Mouse (Mus musculus): ENCODE measurements around the gene Rasal1. TPM values are rescaled to one million over a fixed set of nuclear protein-coding genes. Genes with fewer than 3 reads are reported as not detected.
A peak's percentile ranks its signal among the peaks of the same experiment; 100 is the strongest.

Gene Rasal1
- polyA plus RNA-seq, 1 experiment from 2014 or later, result 2.7 TPM

- no peak for ATAC-seq (replicated peaks)
- no peak overlapping the region for H3K9ac ChIP-seq (replicated peaks)
- 72% methylated on average over 4 of the region's 4 CpGs for WGBS
Observed at GRCm38 (mm10) chr5:120702421-120702820, 53.8 kb downstream of the Rasal1 start.

GRCm38 (mm10) chr5:120702969-120703368, 54.4 kb downstream of the Rasal1 start:
- Histone ChIP-seq H3K4me2 (replicated peaks) (no peak overlapping the region), H3K4me3 (no peak overlapping the region), H3K27ac (replicated peaks) (0 out of 2 replicates have a peak overlapping the region, but pooled peaks have one; percentile 4), H3K36me3 (no peaks in the 10 kb centered on the region), H3K27me3 (no peaks in the 10 kb centered on the region), H3K4me1 (peaks cover 70% of the 10 kb centered on the region), H3K9me3 (no peaks in the 10 kb centered on the region), H3K9ac (replicated peaks) (no peak overlapping the region)
- ATAC-seq (replicated peaks), result no peak
- 51% methylated on average over 2 of the region's 2 CpGs for WGBS

More at GRCm38 (mm10) chr5:120702421-120702820, 53.8 kb downstream of the Rasal1 start:
- Histone ChIP-seq H3K4me3 (no peak overlapping the region), H3K4me1 (peaks cover 64% of the 10 kb centered on the region), H3K27ac (replicated peaks) (no peak overlapping the region), H3K9me3 (no peaks in the 10 kb centered on the region), H3K27me3 (no peaks in the 10 kb centered on the region), H3K4me2 (replicated peaks) (no peak overlapping the region), H3K36me3 (no peaks in the 10 kb centered on the region)

- no peaks in the 10 kb centered on the region for H3K36me3 ChIP-seq
- H3K4me2 ChIP-seq (replicated peaks), result no peak overlapping the region
- peaks cover 72% of the 10 kb centered on the region for H3K4me1 ChIP-seq
- H3K4me3 ChIP-seq, result no peak overlapping the region
- 86% methylated on average over 3 of the region's 3 CpGs for WGBS
- H3K27ac ChIP-seq (replicated peaks), result no peak overlapping the region
- no peak for ATAC-seq (replicated peaks)
- no peaks in the 10 kb centered on the region for H3K9me3 ChIP-seq
- no peak overlapping the region for H3K9ac ChIP-seq (replicated peaks)
- H3K27me3 ChIP-seq, result no peaks in the 10 kb centered on the region
Observed at GRCm38 (mm10) chr5:120703660-120704059, 55.0 kb downstream of the Rasal1 start.

DNA sequence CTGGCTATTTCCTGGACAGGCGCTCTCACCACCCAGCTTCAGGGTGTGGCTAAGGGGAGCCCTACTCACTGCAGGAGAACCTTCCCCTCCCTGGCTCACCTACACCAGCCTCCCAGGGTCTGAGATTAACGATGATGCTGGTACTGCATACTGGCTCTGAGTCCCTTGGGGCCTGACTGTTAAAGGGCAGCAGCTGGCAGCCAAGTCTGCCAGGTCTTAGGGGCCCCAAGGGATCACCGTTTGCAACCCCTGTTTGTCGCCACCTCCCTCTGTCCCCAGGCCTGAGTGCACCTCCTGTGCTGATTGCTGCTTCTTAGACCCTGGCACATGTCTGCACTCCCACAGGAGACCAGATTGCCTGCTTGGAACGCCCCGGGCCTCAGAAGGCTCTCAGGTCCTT, 55.8 kb downstream of the Rasal1 start:
- Histone ChIP-seq H3K27me3 (no peaks in the 10 kb centered on the region), H3K4me3 (no peak overlapping the region), H3K36me3 (no peaks in the 10 kb centered on the region), H3K4me1 (peaks cover 72% of the 10 kb centered on the region), H3K9ac (replicated peaks) (no peak overlapping the region), H3K9me3 (no peaks in the 10 kb centered on the region), H3K4me2 (replicated peaks) (no peak overlapping the region), H3K27ac (replicated peaks) (no peak overlapping the region)
- WGBS, result 55% methylated on average over 6 of the region's 6 CpGs
- ATAC-seq (replicated peaks), result no peak

GRCm38 (mm10) chr5:120706541-120706940, 57.9 kb downstream of the Rasal1 start:
- Histone ChIP-seq H3K36me3 (no peaks in the 10 kb centered on the region), H3K9ac (replicated peaks) (peak overlapping the region; percentile 3; the same call in 1 of the 2 replicates), H3K4me2 (replicated peaks) (peak overlapping the region; percentile 41), H3K4me3 (peak overlapping the region; percentile 16), H3K27ac (replicated peaks) (0 out of 2 replicates have a peak overlapping the region, but pooled peaks have one; percentile 14), H3K4me1 (peaks cover 77% of the 10 kb centered on the region), H3K27me3 (no peaks in the 10 kb centered on the region), H3K9me3 (no peaks in the 10 kb centered on the region)
- 3% methylated on average over 16 of the region's 16 CpGs for WGBS
- ATAC-seq (replicated peaks), result no peak

DNA sequence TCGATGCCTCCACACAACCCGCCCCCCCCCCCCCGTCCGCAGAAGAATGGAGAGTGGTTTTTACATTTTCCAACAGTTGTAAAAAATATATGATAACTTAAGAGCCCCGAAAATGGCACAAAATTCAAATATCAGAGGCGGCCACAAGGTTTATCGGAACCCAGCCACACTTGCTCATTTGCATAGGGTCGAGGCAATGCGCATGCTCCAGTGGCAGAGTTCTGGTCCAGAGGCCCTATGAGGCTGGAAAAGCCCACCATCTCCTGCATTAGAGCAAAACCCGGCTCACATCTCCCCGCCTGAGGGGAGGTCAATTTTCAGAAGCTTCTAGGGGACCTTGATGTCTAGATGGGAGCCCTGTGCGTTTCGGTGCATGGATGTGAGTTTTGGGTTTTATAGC, 58.4 kb downstream of the Rasal1 start:
- Histone ChIP-seq H3K9me3 (no peaks in the 10 kb centered on the region), H3K9ac (replicated peaks) (peak overlapping the region; percentile 3; the same call in 1 of the 2 replicates), H3K36me3 (no peaks in the 10 kb centered on the region), H3K27ac (replicated peaks) (0 out of 2 replicates have a peak overlapping the region, but pooled peaks have one; percentile 14), H3K4me2 (replicated peaks) (peak overlapping the region; percentile 41), H3K4me1 (peaks cover 80% of the 10 kb centered on the region), H3K27me3 (no peaks in the 10 kb centered on the region), H3K4me3 (peak overlapping the region; percentile 16)
- WGBS, result 34% methylated on average over 13 of the region's 13 CpGs
- ATAC-seq (replicated peaks), result no peak

DNA sequence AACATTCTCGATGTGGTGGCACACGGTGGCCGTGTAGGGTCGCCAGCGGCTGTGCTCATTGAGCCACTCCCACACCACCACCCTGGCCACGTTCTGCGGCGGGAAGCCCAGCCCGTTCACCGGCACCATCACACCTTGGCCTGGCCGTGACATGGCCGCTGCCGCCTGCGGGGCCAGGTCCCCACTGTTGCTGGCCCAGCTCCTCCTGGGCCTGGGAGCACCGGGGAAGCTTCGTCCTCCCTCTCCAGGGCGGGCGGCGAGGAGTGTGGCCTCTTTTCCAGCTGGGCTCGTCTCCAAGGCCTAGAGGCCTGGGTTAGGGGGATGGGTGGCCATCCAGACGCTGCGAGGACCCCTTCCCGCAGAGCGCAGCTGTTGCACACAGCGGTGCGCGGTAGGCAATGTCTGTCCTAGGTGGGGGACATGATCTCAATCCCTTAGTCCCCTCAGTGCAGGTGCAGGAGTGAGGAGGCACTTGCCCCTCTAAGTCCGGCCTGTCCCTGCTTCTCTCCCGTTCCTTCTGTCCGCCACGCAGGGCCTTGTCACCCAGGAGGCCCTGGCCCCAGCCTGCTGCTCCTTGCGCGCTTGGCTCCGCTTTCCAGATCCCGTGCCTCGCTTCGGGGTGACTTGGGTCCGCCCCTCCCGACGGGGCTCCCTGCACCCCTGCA, 61.7 kb downstream of the Rasal1 start:
- Histone ChIP-seq H3K27me3 (0 out of 2 replicates have a peak, but pooled peaks cover 3% of the 10 kb centered on the region), H3K9me3 (no peaks in the 10 kb centered on the region), H3K27ac (replicated peaks) (peak overlapping the region; percentile 85), H3K4me1 (peaks cover 69% of the 10 kb centered on the region), H3K4me2 (replicated peaks) (peak overlapping the region; percentile 90), H3K36me3 (no peaks in the 10 kb centered on the region), H3K9ac (replicated peaks) (peak overlapping the region; percentile 80), H3K4me3 (peak overlapping the region; percentile 81)
- 2% methylated on average over 40 of the region's 40 CpGs for WGBS
- peak; percentile 21 for ATAC-seq (replicated peaks)

DNA sequence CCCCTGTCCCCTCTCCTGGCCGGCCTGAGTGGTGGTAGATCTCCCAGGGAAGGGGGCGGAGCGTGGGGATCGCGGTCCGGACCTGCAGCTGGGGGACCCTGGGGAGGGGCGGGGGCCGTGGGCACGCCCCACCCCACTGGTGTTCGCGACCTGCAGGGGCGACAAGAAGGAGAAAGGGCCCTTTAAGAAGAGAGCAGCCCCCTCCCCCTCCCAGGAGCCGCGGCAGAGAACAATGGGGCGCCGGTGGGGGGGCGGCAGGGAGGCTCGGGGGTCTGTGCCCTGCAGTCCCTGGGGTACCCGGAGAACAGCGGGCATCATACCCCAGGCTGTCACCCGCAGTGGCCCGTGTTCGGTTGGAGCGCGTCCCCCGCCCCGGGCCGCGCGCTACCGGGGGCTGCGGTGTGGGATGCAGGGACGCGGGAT, 62.2 kb downstream of the Rasal1 start:
- peak overlapping the region; percentile 81 for H3K4me3 ChIP-seq
- H3K27ac ChIP-seq (replicated peaks), result peak overlapping the region; percentile 85
- 0 out of 2 replicates have a peak, but pooled peaks cover 3% of the 10 kb centered on the region for H3K27me3 ChIP-seq

GRCm38 (mm10) chr5:120711416-120711815, 62.8 kb downstream of the Rasal1 start:
- H3K27me3 ChIP-seq, result 0 out of 2 replicates have a peak, but pooled peaks cover 3% of the 10 kb centered on the region
- H3K9me3 ChIP-seq, result no peaks in the 10 kb centered on the region
- peak overlapping the region; percentile 90 for H3K4me2 ChIP-seq (replicated peaks)
- WGBS, result under 1% methylated on average over 41 of the region's 43 CpGs
- H3K36me3 ChIP-seq, result no peaks in the 10 kb centered on the region
- peak overlapping the region; percentile 81 for H3K4me3 ChIP-seq
- ATAC-seq (replicated peaks), result peak; percentile 68
- H3K9ac ChIP-seq (replicated peaks), result peak overlapping the region; percentile 80
- H3K27ac ChIP-seq (replicated peaks), result peak overlapping the region; percentile 85
- H3K4me1 ChIP-seq, result peaks cover 59% of the 10 kb centered on the region

More for the DNA sequence above, 62.2 kb downstream of the Rasal1 start:
- under 1% methylated on average over 31 of the region's 34 CpGs for WGBS
- Histone ChIP-seq H3K4me1 (peaks cover 64% of the 10 kb centered on the region), H3K36me3 (no peaks in the 10 kb centered on the region), H3K9ac (replicated peaks) (peak overlapping the region; percentile 80), H3K4me2 (replicated peaks) (peak overlapping the region; percentile 90), H3K9me3 (no peaks in the 10 kb centered on the region)
- peak; percentile 44 for ATAC-seq (replicated peaks)

DNA sequence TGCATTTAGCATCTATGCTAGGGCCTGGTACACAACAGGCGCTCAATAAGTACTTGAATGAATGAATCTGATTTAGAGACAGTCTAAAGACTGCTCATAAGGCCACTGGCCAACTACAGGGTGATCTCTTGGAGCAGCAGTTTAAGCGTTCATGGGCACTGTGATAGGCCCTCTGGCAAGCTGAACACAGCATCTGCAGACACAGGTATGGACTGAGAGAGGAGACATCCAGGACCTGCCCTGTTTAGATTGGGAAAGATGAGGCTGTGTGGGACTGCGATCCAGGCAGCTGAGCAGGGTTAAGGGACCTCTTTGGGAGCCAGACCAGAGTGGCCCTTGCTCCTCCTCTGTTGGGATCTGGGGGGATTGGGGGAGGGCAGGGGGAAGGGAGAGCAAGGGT, 63.2 kb downstream of the Rasal1 start, which contains the start of gene Dtx1:
TSS of gene Dtx1 (minus strand) at position 101 of the 400 bp plus-strand sequence.
- Histone ChIP-seq H3K9me3 (no peaks in the 10 kb centered on the region), H3K9ac (replicated peaks) (peak within 1 kb of the TSS; percentile 80), H3K27me3 (0 out of 2 replicates have a peak, but pooled peaks cover 3% of the 10 kb centered on the region), H3K4me1 (peaks cover 57% of the 10 kb centered on the region), H3K4me3 (peak within 1 kb of the TSS; percentile 81), H3K4me2 (replicated peaks) (peak within 1 kb of the TSS; percentile 90), H3K36me3 (no peaks in the 10 kb centered on the region), H3K27ac (replicated peaks) (peak within 1 kb of the TSS; percentile 85)
- 0 out of 2 replicates have a peak, but pooled peaks have one; percentile 12 for ATAC-seq (replicated peaks)
- 30% methylated on average over 3 of the region's 3 CpGs for WGBS

- Histone ChIP-seq H3K9me3 (no peaks in the 10 kb centered on the region), H3K27me3 (0 out of 2 replicates have a peak, but pooled peaks cover 3% of the 10 kb centered on the region), H3K36me3 (no peaks in the 10 kb centered on the region), H3K4me2 (replicated peaks) (no peak overlapping the region), H3K4me1 (peaks cover 55% of the 10 kb centered on the region), H3K9ac (replicated peaks) (no peak overlapping the region), H3K27ac (replicated peaks) (no peak overlapping the region), H3K4me3 (no peak overlapping the region)
- WGBS, result 52% methylated on average over 8 of the region's 8 CpGs
- ATAC-seq (replicated peaks), result no peak
Observed at GRCm38 (mm10) chr5:120712721-120713120, 64.1 kb downstream of the Rasal1 start.

- Histone ChIP-seq H3K4me2 (replicated peaks) (no peak overlapping the region), H3K36me3 (no peaks in the 10 kb centered on the region), H3K27ac (replicated peaks) (no peak overlapping the region), H3K4me1 (peaks cover 39% of the 10 kb centered on the region), H3K4me3 (no peak overlapping the region), H3K9me3 (no peaks in the 10 kb centered on the region), H3K9ac (replicated peaks) (no peak overlapping the region), H3K27me3 (0 out of 2 replicates have a peak, but pooled peaks cover 3% of the 10 kb centered on the region)
- 4% methylated on average over 16 of the region's 16 CpGs for WGBS
- ATAC-seq (replicated peaks), result no peak
Observed at GRCm38 (mm10) chr5:120714314-120714713, 65.7 kb downstream of the Rasal1 start.

Measured in forebrain, embryonic 15.5 days (tissue).